Mouse (Mus musculus) embryo, embryonic 10 days (tissue): Measurements from ENCODE around the gene Prps1.
"Not testable (repeated sequence)": the region's sequence is repeated elsewhere in the genome, so short reads cannot be mapped to it uniquely, and the experiment has no call there.

Source experiments
- DNase-seq: peaks from one replicate; pipeline ENCODE4 v3.0.0-alpha.2; 2015; ENCODE audit warnings: low spot score

The Prps1 gene

DNA sequence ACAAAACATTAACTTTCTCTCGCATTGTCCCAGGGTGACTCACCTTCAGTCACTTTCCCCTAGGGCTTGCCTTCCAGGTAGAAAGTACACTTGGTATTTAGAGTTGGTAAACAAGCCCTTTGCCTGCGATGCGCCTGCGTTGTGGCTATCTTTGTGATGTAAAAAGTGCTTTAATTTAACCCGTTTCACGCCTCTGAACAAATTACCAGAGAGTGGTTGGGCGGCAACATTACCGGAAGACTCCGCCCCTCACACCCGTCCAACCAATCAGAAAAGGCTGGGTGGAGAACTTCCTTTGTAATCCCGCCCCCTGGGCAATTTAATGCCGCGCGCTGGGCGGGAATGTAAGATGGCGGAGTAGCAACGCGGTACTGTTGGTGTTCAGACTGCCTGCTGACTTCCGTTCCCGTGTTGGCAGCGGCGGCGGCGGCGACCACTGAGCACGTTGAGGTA lies at the start of gene Prps1:
Gene Prps1 (plus strand): TSS at position 335 of the 453 bp plus-strand sequence.
- peak; percentile 85 for DNase-seq

DNA sequence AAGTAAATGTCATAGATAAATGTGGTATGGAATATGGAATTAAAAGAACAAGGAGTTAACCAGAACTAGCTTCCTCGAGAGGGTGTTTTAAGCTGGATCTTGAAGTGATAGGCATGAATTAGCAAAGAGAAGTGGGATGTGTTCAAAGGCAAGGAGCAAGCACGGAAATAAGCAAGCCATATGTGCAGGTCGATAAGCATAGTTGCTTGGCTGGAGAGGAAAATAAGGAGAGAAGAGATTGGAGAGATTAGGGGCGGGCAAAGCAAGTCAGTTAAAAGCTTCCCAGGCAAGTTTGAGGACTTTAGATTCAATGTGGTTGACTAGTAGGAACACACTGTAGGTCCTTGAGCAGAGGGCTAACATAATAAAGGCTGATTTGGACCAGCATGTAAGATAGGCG lies 48.8 kb upstream of the Prps1 start:
- no peak for DNase-seq

DNA sequence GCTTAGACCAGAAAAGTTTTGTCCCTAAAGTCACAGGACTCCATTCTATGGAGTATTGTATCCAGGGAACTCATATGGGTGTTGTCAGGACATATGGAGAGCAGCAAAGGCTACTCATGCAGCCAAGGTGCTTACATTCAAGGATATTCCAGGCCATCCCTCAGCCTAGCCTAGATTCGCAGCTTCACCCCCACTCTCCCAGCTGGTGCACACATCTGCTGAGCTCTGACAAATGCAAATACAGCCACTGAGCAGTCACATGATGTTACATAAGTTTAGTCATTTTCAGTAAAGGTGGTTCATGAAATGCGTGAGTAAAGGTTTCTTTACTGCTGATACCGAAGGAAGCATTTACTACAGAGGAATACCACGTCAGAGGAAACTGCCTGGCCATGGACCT lies 37.9 kb upstream of the Prps1 start:
- no peak for DNase-seq

DNA sequence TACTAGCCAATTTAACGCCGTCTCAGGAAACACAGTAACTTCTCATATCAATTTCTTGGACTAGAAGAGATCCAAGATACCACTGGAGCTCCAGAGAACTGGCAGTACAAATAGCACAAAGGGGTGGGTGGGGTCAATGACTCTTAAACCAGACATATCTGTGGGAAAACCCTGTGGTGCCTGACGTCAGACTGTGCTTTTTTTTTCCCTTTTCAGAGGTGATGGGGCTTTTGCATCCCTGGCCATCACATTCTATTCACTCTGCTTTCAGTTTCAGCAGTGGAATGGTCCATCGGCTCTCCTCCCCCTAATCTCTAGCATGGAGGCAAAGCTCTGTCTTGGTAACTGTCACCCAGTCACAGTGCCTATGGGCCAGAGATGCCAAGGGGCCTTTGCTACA lies 29.3 kb upstream of the Prps1 start:
- DNase-seq, result no peak

DNA sequence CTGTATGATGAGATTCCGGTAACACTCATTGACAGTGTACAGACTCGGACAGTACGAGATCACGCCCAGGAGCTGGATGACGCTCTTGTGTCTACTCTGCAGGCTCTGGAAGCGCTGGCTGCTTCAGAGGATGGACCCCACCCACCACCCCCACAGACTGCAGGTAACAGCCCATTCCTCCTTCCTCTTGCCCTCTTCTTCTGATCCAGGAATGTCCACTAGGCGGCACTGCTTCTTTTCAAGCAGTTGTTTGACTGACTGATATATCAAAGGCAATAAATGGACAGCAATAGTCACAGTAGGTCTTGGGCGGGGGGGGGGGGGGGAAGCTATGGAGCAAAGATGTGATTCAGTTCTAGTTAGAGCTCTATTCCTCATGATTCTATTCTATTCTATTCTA lies 28.2 kb upstream of the Prps1 start:
- DNase-seq, result no peak

DNA sequence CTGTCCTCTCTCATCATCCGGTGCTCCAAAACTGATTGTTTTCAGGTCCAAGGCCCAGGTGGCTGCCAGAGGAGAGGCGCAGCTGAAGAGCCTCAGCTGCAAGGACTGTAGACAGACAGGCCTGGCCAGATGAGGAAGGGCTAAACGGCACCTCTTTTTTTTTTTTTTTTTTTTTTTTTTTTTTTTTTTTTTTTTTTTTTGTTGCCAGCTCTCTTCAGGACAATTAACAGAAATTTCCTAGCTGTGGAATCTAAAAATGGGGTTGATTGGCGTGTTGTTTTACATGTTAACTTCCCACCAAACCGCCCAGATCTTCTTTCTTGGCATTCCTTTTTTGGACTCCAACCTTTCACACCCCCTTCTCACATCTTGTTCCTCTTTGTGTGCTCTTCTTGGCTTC lies 26.4 kb upstream of the Prps1 start:
- DNase-seq, result no peak

DNA sequence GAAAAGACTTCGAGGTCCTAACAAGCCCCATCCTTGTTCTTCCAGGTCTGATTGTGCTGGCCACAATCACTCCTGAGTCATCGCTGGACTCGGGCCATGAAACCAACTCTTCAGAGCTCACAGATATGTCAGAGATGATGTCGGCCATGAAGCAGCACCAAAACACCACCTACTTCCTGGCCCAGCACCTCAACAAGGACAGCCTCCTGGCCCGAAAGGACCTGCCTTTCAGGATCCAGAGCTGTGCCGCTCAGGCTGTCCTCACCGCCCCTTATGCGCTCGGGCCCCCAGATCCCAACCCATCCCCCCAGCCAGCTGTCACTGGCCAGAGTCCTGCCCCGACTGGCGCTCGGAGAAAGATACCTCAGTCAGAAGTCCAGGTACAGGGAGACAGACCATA lies 25.9 kb upstream of the Prps1 start:
- no peak for DNase-seq

DNA sequence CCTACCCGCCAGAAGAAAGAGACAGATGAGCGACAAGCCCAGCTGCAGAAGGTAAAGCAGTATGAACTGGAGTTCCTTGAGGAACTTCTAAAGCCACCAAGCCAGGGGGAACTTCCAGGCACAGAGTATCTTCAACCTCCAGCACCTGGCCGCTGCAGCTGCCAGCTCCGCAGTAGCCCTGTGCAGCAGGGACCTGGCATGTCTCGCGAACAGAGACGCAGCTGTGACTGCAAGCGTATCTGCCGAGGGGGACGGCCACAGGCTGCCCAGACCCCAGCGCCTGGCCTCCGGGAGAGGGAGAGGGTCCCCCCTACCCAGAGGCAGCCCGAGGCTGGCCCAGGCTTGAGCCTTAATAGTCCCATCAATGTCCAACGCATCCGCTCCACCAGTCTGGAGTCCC lies 24.4 kb upstream of the Prps1 start:
- DNase-seq, result no peak

DNA sequence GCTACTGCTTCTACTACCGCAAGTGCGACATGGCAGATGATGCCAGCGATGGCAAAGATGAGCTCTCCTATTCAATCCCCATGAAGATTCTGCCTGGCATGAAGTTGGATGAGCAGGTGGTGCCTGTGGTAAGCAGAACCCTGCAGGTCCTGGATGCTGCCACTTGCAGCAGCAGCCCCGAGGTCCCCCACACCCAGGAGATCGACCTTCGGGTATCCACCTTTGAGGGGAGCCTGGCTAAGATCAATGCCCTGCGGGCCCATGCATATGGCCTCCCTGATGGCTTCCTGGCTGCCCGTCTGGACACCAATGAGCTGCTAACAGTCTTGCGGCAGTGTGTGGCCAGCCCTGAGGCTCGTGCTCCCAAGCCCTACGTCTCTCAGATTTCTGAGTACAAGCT lies 23.6 kb upstream of the Prps1 start:
- DNase-seq, result no peak

DNA sequence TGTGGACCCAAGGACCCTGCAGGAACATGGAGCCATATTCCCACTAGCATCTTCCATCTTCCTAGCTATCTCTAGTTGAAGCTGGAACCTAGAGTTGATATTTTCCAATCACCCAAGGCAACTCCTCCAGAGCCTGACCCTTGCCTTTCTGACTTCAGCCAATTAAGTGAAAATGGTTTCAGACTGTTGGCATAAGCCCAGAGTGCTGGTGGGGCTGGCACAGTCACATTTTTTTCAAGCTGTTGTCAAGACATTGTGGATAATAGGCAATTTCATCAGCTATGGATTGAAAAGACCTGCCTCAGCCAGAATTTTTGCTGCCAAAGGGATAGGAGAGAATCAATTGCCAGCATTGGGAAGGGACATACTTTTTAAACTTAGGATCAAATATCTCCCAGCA lies 18.5 kb upstream of the Prps1 start:
- DNase-seq, result no peak

DNA sequence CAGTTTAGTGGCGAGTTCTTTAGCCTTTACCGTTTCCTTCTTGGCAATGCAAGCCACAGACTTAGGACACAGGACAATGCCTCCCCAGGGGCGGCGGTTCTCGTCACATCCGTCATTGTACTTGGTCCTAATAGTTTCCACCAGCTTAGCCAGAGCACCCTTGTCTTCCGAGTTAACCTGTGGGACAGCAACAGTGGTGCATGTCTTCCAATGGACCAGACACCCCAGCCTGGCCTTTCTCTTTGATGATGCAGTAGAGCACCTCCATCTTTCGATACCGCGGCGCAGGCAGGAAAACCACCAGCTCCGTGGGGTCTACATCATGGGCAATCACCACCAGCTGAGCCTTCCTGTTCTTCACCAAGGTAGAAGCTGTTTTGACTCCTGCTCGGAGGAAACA lies 10.9 kb upstream of the Prps1 start:
- DNase-seq, result no peak

DNA sequence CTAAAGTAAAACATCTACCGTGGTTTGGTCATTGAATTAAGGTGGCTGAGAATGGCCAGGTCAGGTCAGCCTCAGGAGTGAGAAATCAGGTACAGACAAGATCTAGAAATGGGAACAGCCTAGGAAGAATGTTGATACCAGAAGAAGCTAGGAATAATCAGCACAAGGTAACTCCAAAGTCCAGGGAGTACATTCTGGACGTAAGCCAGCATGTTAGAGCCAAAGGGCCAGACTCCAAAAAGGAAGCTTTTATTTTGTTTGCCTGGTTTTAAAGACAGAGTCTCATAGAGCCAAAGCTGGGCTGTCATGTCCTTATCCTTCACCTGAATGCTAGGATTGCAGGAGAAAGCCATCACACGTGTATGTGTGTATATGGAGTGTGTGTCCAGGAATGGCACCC lies 6.3 kb upstream of the Prps1 start:
- no peak for DNase-seq

DNA sequence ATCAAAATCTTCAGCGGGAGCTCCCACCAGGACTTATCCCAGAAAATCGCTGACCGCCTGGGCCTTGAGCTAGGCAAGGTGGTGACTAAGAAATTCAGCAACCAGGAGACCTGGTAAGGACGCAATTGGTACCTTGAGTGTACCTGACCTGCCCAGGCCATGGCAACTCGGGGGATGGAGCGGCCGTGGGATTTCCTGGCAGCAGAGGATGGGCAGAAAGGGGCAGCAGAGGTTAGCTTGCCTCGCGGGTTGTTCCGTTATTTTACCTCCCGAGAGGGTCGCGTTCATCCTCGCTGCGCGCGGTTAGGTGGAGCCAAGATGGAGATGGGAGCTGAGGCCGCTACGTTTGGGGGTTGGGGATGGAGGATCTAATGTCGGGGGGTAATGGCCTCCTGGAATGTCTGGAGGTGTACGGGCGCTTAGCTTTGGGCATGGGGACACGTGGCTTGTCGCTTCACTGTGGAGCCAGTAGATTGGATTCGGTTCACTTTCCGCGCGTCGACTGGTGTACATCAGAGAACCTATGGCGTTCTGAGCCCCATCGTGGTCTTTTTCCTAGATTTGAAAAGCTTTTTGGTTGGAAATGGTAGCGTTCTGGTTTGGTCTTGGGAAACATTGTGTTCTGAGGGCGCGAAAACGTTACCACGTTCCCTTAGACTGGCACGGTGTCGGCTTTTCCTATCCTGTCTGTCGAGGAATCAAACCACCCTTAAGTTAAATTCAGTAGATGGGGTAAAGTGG lies 508 bp downstream of the Prps1 start:
- peak; percentile 31 for DNase-seq

DNA sequence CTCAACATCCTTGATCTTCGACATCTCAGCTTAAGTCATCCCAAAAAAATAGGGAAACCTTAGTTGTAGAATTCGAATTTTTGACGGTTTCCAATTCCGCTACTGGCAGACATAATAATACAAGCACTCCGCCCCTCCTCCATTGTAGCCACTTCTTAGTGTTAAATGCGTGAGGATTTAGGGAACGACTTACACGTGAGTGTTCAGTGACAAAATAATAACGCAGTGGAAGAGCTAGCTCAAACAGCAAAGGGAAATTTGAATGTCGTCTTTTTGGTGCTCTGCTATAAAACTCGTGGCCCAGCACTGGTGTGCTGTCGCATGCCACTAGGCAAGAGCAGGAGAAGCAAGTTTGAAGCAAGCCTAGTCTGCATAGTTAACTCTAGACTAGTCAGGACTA lies 1.1 kb downstream of the Prps1 start:
- DNase-seq, result peak; percentile 23

DNA sequence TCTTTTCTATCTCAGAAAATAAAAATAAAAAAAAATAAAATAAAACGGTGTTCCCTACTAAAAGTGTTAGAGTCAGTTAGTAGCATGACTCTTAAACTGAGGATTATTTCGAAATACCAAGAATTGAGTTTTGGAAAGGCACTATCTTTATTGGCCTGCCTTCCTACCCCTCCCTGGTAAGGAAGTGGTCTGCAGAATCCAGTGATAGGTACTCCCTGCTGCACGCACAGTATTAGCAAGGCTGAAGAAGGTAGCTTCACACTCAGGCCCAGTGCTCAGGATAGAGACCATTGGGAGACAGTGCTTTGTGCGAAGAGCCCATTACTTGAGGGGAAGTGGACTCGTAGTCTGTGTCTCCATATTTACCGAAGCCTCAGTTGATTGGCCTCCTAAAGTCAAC lies 21.8 kb downstream of the Prps1 start:
- DNase-seq, result no peak

DNA sequence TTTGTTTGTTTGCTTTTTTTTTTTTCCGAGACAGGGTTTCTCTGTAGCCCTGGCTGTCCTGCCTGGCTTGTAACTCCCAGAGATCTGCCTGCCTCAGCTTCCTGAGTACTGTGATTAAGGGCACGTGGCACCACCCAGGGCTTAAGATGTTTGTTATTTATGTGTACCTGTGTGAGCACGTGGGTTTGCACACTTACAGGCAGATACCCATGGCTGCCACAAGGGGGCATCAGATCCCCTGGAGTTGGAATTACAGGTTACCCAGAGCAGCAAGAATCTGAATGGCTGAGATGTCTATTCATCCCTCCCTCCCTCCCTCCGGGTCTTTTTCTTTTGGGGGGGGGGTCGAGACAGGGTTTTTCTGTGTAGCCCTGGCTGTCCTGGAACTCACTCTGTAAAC lies 22.8 kb downstream of the Prps1 start:
- DNase-seq, result peak; percentile 15

DNA sequence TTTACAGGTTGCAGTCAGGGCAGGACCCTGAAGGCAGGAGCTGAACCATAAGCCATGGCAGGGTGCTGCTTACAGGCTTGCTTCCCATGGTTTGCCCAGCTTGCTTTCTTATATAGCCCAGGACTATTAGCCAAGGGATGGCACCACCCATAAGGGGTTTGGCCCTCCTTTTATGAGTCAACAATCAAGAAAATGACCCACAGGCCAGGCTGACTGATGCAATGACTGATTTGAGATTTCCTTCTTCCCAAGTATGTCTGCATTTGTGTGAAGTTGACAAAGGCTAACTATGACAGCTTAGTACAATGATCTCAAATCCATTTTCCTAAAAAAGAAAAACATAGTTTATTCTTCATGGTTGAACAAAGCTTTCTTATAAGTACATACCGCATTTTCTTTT lies 32.8 kb downstream of the Prps1 start:
- no peak for DNase-seq

DNA sequence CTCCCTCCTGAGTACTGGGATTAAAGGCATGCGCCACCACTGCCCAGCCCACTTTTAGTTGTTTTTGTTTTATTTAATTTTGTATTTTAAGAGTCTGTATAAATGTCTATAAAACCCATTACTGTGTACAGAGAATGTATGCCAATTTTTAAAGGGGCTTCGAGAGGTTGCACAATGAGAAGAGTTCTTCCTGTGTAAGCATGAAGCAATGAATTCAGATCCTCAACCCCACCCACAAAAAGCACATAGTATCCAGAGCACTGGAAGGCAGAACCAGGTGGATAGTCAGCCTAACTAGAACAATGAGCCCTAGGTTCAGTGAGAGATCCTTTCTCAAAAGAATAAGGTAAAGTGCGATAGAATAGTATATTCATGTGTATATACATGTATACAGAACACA lies 33.8 kb downstream of the Prps1 start:
- DNase-seq, result no peak

DNA sequence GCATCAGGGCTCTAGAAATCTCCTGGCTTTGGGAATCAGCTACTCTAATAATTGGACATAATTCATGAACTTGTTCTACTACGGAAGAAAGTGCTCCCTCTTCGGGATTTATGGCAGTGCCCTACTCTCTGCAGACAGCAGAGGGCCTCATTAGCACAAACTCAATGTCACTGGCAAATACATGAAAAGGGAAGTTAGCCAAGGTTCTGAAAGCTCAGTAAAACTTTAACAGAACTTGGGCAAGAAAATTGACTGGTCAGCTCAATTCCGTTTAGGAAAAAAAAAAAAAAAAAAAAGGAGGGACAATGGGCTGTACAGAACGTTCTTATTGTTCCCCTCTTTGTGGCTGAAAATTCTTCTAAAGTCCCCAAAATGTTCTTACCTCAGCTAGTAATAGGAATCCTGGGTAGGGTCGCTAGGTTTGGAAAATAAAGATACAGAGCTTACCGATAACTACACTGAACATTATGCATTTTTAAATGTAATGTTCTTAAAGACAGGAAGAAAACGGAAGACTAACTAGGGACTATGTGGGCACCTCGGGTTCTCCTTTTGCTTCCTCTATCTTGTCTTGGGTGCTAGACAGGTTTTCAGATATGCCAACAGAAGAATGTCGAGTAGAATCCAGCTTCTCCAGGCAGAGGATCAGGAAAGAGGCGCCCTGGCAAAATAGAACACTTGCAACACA lies 35.6 kb downstream of the Prps1 start:
- DNase-seq, result peak; percentile 62

DNA sequence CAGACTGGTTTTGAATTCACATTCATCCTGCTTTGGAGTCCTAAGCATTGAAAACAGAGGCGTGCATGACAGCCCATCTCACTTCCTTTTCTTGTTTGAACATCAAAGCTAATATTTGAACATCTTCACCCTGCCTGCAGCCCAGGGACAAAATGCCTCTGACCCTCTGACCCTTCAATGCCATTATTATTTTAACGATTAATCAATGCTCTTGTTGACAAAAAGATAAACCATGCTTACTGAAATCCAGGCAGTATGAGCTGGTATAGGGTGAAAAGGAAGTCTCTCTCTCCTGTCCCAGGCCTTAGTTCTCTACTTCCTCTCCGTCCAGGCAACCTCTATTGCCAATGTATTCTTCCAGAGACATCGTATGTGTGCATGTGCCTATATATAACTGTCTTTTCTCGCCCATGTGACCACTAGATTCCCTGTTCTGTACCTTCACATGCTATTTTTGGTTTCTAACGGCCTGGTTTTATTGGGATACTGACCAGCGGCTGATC lies 37.2 kb downstream of the Prps1 start:
- no peak for DNase-seq

DNA sequence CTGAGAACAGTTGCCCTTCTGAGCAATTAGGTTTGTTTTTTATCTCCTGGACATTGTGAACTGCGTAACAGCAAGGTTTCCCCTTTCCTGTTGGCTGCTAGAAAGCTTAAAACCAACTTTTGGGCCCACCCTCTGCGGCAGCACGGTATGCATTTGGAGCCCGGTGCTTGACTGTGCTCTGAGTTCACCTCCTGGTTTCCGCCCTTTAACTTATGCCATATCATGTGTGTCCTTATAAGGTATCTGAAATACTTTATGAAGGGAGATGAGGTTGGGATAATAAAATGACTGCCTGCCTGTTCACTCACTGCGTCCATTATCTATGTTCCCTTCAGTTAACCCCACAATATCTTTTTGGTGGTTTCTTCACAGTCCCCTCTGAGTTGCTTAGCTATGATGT lies 37.8 kb downstream of the Prps1 start:
- no peak for DNase-seq

DNA sequence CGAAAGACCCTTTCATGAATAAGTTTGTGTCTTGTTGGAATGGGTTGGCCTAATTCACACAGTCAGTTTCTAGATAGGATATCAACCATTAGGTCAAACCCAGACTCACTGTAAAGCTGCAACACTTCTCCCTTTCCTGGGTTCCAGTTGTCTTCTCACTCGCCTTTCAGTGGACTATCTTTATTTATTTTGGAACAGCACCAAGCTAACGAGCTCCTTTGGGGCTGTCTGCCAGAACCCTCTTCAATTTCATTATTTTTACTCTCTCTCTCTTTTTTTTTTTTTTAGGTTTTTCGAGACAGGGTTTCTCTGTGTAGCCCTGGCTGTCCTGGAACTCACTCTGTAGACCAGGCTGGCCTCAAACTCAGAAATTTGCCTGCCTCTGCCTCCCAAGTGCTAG lies 42.0 kb downstream of the Prps1 start:
- not testable (repeated sequence) for DNase-seq

DNA sequence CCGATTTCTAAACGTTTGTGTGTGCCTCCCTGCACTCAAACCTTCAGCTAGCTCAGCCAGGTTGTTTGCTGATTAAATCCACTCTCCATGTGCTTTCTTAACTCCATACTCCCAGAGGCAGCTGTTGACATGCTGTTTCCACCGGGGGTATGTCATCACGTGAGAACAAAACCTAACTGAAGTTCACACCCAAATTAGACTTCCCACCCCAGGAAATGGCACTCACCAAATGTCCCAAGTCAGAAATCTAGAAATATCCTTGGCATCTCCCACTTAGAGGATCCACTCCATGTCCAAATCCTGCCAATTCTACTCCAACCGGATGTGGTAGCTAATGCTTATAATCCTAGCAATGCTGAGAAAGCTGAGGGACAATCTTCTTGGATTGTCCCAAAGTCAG lies 43.9 kb downstream of the Prps1 start:
- DNase-seq, result no peak
